ENCODE assay signal across 10 mouse cellular contexts in the genomic region with DNA sequence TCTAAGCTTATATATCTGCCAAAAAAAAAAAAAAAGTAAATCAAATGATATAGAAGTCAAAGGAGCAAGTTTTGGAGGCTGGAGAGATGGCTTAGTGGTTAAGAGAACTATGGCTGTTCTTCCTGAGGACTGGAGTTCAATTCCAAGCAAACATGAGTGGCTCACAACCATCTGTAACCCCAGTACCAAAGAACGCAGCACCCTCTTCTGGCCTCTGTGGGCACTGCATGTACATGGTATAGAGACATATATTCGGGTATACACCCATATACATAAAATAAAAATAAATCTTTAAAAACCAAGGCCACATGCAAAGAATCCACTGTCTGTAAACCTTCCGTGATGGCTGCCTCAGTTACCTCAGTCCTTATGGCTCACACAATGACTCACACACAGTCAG. TPM values are rescaled to one million over a fixed set of nuclear protein-coding genes. Genes with fewer than 3 reads are reported as not detected.
DNase-seq lines count a peak whose midpoint lies in the region; ATAC-seq lines count a peak whose summit lies in the region.
"Had no signal": no experiment of that assay in that cellular context is flagged by ENCODE, and none has a peak within 500 bp of the region (broad histone marks: within the 10 kb centered on the region; RNA-seq: fewer than 3 reads in every experiment).

No protein-coding gene starts in this region.

- H3K4me2 ChIP-seq in limb, embryonic 11.5 days (ENCODE audit: low read depth, severe bottlenecking): no peak overlapping the region
- H3K4me2 ChIP-seq: liver, embryonic 13.5 days had no signal

- no peak overlapping the region for H3K27ac ChIP-seq in limb, embryonic 11.5 days (replicated peaks; ENCODE audit: low read depth, low read length)
- no peak overlapping the region for H3K27ac ChIP-seq in limb, embryonic 10.5 days
- H3K27ac ChIP-seq: hindbrain, embryonic 10.5 days; liver, embryonic 13.5 days had no signal

- H3K4me1 ChIP-seq in limb, embryonic 11.5 days (ENCODE audit: control insufficient read depth, insufficient read depth, low read length): no peaks in the 10 kb centered on the region
- H3K4me1 ChIP-seq in limb, embryonic 10.5 days: no peaks in the 10 kb centered on the region
- H3K4me1 ChIP-seq: hindbrain, embryonic 10.5 days; liver, embryonic 13.5 days had no signal

- no peak overlapping the region for H3K9ac ChIP-seq in limb, embryonic 11.5 days (ENCODE audit: low read length)
- H3K9ac ChIP-seq: liver, embryonic 13.5 days had no signal

- no peak overlapping the region for H3K4me3 ChIP-seq in limb, embryonic 11.5 days (ENCODE audit: low read depth, low read length)
- no peak overlapping the region for H3K4me3 ChIP-seq in limb, embryonic 10.5 days
- H3K4me3 ChIP-seq: hindbrain, embryonic 10.5 days; liver, embryonic 13.5 days had no signal

- H3K27me3 ChIP-seq in limb, embryonic 11.5 days (ENCODE audit: control insufficient read depth, insufficient read depth, low read length): no peaks in the 10 kb centered on the region
- H3K27me3 ChIP-seq in limb, embryonic 10.5 days (ENCODE audit: low read depth, poor library complexity, severe bottlenecking): no peaks in the 10 kb centered on the region
- H3K27me3 ChIP-seq: liver, embryonic 13.5 days had no signal

- ATAC-seq in limb, embryonic 11.5 days (ENCODE audit: insufficient number of reproducible peaks, low FRiP score, low TSS enrichment, low read depth): no peak

- 89% methylated on average over 3 of the region's 3 CpGs for WGBS in limb, embryonic 11.5 days
- WGBS in limb, embryonic 10.5 days: 94% methylated on average over 3 of the region's 3 CpGs

- DNase-seq in cerebellum, postnatal 10 days: peak; percentile 58 to 59
- no peak for DNase-seq in cerebellum, adult 9-11 months
- DNase-seq in limb, embryonic 11.5 days (ENCODE audit: low spot score): peak; percentile 47
- DNase-seq in limb, embryonic 10.5 days (ENCODE audit: low spot score): no peak
- peak; percentile 30 for DNase-seq in MEL-GATA-1-ER (ENCODE audit: extremely low read depth, low read depth)
- peak; percentile 23 for DNase-seq in mesoderm, embryonic 11.5 days (ENCODE audit: low read depth, low spot score)
- DNase-seq in gastrocnemius, postnatal 4 days (ENCODE audit: low spot score in 2 of 2): no peak
- no peak for DNase-seq in urinary bladder, postnatal 25 days (ENCODE audit: low spot score)
- DNase-seq: liver, embryonic 13.5 days had no signal

- peaks cover 39% of the 10 kb centered on the region for H3K36me3 ChIP-seq in limb, embryonic 11.5 days (ENCODE audit: control insufficient read depth, insufficient read depth, low read length)
- H3K36me3 ChIP-seq in limb, embryonic 10.5 days: peaks cover 98% of the 10 kb centered on the region

- no peaks in the 10 kb centered on the region for H3K9me3 ChIP-seq in limb, embryonic 11.5 days (ENCODE audit: control insufficient read depth, low read length)
- H3K9me3 ChIP-seq in limb, embryonic 10.5 days (replicated peaks): no peaks in the 10 kb centered on the region
- H3K9me3 ChIP-seq: hindbrain, embryonic 10.5 days; liver, embryonic 13.5 days had no signal

RNA-seq across cellular contexts. Expression of a gene that starts 20.2 kb away (rescaled TPM):
- 13.6 and 15.3 TPM in 2 replicates for polyA plus RNA-seq in limb, embryonic 11.5 days (2014; fragmentation: Nextera tagmentation; extraction: Ambion mirVana)
- 25.6 and 27.4 TPM in 2 replicates for polyA plus RNA-seq in limb, embryonic 10.5 days (2016; fragmentation: Nextera tagmentation; extraction: Ambion mirVana)
- 10 to 100 TPM; 14.8 to 16.6 TPM for total RNA-seq in gastrocnemius, postnatal 4 days (2021)

RNA-seq across cellular contexts. Expression of a gene that starts 21.4 kb away (rescaled TPM):
- polyA plus RNA-seq in limb, embryonic 11.5 days (2014; fragmentation: Nextera tagmentation; extraction: Ambion mirVana): 13.3 and 16.2 TPM in 2 replicates
- polyA plus RNA-seq in limb, embryonic 10.5 days (2016; fragmentation: Nextera tagmentation; extraction: Ambion mirVana): 17.9 and 22.6 TPM in 2 replicates
- total RNA-seq in gastrocnemius, postnatal 4 days (2021): 10 to 100 TPM; 28.4 to 32.2 TPM

Comparison
In these comparisons a context has a peak if more than half of its experiments do, and no peak if none do; other contexts are left out.
1. DNase-seq: peak in cerebellum, postnatal 10 days (2 of 2), limb, embryonic 11.5 days (single experiment), MEL-GATA-1-ER (single experiment) and mesoderm, embryonic 11.5 days (single experiment); none in cerebellum, adult 9-11 months (single experiment), limb, embryonic 10.5 days (single experiment), gastrocnemius, postnatal 4 days (0 of 2) and urinary bladder, postnatal 25 days (single experiment).